Mouse (Mus musculus) hindlimb bud, embryonic 11.5 days (tissue): Measurements from ENCODE around the gene Col20a1.
A peak's percentile ranks its signal among the peaks of the same experiment; 100 is the strongest.

ENCODE experiments used
- DNase-seq: peaks from one replicate; pipeline ENCODE4 v3.0.0-alpha.2; 2012; ENCODE audit warnings: low read depth, low spot score; ENCODE audit errors: extremely low spot score

The Col20a1 gene

DNA sequence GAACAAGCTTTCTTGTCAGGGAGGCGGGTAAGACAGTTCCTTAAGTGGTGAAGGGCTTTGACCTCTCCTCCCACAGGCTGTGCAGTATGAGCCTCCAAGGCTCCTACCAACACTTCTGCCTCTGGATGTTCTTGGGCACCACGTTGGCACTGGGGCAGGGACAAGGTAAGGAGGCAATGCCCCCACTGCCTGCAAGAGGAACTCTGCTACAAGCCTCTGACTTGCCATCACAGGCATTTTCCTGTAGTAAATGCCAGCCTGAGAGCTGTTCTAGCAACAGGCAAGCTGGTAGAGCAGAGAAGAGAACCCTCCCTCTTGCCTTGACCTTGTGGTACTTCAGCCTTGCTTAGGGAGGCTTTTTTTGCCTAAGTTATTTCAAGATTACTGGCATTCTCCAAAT lies at the start of gene Col20a1:
Col20a1 (plus strand) TSS at position 87 of the 400 bp plus-strand sequence.
- DNase-seq = no peak

DNA sequence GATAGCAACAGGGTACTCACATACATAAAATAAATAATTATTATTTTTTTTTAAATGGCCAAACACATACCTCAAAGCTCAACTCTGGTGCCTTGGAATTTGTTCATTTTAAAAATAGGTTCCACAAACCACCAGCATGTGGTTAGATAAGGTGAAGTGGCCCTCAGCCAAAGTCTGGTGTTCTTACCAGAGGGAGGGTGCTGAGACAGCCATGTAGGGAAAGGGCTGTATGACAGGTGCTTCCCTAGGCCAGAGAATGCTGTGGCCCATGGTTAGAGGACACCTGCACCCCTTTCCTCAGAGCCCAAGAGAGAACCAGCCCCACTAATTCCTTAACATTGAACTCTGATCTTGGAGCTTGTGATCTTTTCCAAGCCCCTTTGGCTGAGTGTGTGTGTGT lies 46.1 kb upstream of the Col20a1 start:
- no peak for DNase-seq

DNA sequence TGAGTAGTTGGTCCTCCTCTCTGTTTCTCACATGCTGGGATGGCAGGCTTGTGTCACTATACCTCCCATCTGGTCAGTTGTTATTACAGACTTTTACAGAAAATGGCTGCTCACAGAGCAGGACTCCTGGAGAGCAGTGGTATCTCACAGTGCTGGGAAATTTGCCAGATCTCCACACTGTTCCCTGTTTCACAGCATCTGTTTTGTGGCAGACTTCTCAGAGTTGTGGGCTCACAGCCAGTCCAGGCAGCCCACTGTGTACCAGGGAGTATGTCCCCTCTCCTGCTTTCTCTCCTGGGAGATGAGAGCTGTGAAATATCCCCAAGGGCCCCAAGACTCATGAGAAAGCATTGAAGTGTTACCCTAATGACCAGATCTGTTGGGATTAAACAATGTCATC lies 44.5 kb upstream of the Col20a1 start:
- no peak for DNase-seq

DNA sequence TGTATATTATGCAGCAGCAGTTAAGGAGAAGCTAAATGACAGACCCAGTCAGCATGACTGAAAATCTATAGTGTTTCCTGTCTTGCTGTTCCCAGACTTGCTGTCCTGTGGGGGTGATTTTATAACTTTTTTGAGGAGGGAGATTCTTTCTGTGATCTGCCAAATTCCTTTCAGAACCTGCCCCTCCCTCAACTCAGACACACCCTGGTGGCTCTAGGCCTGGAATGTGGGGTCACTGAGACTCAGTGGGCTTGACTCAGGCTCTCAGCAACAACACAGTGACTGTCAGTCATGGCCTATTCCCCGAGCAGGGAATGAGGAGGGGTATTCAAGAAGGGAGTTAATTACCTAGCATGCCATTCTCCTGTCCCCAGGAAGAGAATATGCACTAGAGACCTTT lies 36.4 kb upstream of the Col20a1 start:
- DNase-seq = no peak

DNA sequence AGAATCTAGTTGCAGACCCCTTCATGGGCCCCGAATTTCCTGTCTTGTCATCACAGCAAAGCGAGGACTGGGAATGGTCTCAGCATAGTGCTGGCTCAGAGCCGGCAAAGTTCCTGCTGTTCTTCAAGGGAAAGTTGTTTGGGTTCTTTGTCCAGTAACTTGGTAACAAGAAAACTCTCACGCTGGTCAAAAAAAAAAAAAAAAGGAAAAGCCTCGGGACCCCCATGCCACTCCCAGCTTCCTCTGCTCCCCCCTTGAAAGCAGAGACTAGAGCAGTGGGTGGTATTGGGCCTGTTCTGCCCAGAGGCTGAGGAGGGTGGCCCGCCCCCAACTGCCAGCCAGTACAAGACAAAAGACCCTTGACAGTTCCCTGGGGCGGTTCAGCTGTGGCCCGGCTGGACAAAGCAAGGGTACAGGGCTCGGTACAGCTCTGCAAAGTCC lies 33.6 kb upstream of the Col20a1 start:
- DNase-seq = no peak

DNA sequence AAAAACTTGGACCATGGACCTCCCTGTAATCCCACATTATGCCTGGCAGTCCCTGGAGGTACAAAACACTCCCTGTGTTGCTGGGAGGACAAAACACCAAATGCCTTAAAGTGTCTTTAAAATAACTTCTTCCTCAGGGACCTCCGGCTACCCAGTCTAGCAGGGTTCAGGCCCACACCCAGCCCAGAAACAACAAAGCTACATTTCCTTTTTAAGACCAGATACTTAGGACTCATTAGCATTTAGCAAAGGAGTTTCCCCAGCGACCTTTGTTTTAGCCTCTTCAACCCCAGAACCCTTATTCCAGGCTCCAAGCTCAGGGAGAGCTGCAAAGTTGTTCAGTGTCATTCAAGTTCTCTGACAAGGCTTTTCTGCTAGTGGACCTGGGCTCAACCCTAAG lies 32.7 kb upstream of the Col20a1 start:
- no peak for DNase-seq

DNA sequence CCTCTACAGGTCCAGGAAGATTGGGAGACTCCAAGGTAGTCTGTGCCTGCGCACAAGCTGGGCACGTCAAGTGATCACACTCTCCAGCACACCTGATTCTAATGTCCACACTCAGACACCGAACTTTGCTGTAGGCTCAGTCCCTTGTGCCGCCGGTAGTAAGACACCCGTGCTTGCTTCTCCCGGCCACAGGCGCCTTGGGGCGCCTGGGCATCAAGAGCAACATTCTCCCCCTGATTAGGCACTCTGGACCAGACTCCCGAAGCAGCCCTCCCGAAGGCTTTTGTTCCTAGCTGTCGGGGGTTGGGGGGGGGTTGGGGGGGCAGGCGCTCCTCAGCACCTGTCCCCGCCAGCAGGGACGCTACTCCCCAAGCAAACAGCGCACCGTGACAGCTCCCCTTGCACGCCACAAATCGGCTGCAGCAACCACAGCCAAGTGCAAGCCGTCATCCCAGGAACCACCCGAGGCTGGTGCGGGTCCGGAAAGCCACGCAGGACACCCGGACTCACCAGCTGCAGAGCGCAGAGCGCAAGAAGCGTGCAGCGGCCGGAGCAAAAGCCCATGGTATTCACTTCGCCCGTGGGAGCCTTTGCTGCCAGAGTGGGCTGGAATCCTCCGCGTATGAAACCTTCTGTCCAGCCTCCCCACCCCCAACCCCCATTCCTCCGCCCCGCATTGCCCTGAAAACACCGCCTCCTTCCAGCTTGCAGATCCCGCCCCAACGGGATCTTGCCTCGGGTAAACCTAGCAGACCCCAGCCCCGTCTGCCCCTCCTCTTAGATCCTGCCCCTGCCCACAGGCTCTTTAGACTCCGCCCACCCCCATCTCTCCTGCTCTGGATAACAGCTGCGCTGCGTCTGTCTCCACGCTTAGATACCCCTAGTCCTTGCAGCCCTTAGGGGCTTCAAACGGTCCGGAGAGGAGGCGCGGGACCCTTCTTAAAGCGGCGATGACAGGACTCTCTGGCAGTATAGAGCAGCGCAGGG lies 32.0 kb upstream of the Col20a1 start, which contains the start of gene Nkain4:
Nkain4 (minus strand) TSS at position 639 of the 987 bp plus-strand sequence.
- DNase-seq = peak; percentile 31

DNA sequence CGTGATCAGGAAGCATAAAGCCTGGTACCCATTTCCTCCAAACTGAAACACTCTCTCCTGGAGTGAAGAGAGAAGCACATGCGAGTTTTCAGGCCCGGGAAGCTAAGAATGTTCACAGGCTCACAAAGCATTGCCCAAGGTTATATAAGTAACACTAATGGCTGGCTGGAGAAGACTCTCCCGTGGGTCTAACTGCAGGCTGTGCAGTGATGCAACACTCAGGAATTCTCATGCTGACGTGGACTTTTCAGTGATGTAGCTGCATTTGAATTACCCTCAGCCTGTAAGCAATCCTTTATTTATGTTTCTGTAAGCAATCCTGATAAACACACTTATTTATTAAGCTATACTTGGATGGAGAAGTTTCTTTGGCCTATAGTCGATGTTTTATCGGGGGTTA lies 26.7 kb upstream of the Col20a1 start:
- no peak for DNase-seq

DNA sequence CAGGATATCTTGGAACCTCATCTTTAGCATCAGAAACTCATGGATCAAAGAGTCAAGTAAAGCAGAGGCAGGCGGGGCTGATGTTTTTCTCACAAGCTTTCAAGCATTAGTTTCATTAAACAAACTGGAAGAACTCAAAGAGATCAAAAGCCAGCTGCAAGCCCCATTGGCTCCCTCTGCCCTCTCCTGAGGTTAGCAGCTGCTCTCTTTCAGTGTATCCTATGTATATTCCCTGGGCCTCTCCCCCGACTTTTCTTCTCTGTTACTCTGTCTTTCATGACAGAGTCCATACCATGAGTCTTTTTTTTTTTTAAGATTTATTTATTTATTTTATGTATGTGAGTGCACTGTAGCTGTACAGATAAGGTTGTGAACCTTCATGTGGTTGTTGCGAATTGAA lies 26.1 kb upstream of the Col20a1 start:
- DNase-seq = no peak

DNA sequence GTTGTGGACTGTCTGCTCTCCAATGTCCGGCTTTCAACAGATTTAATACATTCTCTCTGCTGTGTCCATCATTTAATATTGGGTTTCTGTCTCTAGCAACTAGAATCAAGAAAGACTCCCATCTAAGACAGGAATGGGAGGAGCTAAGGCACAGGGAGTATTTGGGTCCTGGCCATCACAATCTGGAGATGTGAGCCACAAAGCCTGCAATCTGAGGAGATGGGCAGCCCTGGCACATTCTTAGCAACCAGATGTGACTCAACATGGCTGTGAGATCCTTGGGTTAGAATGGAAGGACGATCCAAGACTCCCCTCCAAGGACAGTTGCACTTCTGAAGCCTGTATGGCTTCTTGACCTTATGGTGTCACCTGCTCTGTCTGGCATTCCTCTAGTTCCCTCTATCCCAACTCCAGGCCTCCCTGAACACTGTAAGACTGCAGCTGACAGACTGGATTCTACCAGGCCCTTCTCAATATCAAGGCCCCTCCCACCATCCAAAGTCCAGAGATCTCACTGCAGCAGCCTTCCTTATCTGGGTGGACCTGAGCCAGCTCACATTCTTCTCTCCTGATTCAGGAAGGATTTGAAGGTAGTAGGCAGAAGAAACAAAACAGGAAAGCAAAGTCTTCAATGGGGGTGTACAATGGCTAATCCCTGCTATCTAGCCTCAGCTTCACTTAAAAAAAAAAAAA lies 23.6 kb upstream of the Col20a1 start:
- no peak for DNase-seq

DNA sequence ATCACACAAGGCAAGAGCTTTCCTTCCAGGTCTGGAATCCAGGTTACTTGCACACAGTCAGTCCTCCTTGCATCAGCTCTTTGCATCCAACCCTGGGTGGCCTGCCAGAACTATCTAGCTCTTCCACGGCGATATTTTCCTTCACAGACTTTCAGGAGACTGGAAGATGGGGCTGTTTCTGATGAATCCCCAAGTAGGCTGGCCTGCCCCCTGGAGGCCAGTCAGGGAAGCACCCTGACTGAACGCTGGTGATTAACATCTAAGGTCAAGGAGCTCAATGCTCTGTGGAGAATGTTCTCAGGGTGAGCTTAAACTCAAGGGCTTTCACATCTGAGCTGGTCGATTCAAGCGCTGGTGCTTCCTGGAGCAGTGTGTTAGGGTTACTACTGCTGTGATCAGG lies 22.4 kb upstream of the Col20a1 start:
- DNase-seq = peak; percentile 46

DNA sequence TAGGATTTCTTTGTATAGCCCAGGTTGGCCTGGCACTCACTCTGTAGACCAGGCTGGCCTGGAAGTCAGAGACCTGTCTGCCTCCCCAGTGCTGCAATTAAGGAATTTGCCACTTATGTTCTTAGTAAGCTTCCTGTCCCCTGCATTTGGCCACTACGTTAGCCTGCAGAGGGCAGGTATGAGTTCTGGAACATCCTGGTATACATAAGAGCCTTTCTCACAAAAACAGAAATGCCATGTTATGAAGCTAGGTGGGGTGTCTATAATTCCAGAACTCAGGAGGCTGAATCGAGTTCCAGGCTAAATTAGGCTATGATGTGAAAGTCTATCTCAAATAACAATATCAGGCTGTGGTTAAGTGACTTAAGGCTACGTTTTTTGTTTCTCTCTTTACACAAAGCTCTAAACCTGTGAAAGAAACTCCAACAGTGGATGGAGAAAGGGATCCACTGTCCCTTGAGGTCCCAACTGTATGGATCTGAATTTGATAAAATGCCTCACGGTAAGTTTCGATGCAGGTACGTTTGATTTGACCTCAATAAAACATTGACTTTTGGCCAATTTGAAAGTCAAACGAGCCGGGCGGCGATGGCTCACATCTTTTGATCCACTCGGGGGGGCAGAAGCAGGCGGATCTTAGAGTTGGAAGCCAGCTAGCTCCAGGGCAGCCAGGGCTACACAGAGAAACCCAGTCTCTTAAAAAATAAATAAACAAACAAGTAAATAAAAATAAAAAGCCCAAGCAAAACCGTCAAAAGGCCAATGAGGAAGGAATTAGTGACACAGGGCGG lies 20.0 kb upstream of the Col20a1 start:
- DNase-seq = no peak

DNA sequence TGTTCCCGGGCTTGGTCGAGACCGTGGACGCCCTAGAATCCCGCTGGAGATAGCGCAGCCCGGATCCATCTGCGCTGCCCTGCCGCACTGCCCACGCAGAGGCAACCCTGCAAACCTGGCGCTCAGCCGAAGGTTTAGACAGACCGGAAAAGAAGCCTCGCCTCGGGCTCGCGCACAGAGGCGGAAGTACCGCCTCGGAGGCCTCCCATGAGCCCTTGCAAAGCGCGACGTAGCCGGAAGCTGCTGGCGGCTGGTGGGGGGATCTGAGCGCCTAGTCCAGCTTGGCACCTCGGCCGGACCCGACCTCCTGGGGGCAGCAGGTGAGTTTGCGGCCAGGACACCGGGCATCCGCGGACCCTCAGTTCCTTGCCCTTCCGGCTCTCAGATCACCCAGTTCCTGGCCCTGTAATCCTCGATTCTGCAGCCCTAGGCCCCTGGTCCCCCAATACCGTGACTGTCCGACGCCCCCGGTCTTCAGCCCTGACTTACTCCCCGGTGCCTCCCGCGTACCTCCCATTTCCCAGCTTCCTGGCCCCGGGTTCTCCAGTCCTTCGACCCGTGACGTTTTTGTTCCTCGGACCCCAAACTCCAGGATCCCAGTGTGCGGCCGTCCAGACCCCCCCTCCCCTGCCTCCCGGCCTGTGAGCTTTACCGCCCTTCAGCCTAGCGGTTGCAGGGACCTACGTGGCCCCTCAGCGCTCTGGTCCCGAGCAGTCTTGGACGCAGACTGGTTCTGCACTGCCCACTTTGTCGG lies 19.1 kb upstream of the Col20a1 start, which contains the start of gene Arfgap1:
Arfgap1 (plus strand) TSS at position 216 of the 754 bp plus-strand sequence.
- peak; percentile 54 for DNase-seq

DNA sequence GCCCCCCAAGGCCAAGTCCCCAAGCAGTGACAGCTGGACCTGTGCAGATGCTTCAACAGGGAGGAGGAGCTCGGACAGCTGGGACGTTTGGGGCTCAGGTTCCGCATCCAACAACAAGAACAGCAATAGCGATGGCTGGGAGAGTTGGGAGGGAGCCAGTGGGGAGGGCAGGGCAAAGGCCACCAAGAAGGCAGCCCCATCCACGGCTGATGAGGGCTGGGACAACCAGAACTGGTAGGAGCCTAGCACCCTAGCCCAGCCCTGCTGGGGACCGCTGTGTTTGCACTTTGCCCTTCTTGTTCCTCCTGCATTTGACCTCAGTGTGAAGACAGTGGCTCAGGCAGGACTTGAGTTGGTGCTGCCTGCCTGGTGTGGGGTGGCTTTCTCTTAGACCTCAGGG lies 5.2 kb upstream of the Col20a1 start:
- no peak for DNase-seq

DNA sequence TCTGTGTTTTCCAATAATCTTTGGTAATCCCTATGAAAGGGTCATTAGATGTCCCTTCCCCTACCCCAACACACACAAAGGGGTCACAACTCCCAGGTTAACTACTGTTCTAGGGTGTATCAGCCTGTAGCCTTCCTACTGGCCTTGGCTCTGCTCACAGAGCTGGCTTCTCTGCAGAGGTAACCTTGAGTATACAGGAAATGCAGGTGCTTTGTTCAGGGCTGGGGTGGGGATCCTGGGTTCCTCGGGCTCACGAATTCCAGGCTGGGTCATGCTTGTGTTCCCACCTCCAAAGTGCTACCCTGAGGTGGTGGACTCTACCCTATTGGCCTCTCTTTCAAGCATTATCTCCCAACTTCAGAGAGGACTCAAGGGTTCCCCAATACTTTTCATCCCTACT lies 700 bp upstream of the Col20a1 start:
- DNase-seq = no peak

DNA sequence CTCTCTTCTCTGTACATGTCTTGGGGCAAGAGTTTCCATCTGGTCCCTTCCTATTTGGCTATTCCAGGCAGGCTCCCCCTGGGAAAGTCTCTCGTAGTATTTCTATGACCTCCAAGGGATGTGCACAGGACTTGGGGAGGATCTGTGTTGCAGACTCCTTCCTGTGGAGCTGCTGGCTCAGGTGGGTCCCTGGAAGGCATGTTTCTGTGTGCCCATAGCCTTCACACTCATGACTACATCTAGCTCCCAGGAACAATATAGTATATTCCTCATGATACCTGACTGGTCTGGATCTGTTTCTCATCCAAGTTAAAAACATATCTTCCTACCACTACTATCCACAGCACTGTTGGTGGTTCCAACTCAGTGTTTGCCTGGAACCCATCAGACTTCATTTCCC lies 666 bp downstream of the Col20a1 start:
- no peak for DNase-seq

DNA sequence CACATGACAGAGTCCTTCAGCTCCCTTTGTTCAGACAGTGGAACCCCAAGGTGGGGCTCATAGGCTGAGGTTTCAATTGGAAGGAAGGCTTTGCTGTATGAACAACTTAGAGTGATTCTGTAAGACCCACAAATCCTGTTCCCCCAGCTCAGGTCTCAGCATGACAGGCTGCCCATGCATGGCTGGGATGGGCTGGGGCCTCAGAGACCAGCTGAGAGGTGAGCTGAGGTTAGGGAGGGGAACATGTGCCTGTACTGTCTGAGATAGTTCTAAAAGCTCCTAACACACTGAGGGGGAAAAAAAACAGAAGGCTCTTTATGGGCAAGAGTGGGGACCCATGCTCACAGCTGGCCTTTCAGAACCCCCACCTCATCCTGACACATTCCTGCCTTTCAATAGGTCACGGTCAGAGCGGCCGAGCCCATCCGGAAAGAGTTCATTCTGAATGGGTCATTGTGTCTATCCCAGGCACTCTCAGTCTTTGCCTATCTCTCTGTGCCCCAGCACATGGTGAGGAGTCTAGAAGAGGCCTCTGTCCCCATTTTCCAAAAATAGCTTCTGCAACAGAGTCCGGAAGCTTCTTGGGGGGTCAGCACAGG lies 1.2 kb downstream of the Col20a1 start:
- DNase-seq = no peak

DNA sequence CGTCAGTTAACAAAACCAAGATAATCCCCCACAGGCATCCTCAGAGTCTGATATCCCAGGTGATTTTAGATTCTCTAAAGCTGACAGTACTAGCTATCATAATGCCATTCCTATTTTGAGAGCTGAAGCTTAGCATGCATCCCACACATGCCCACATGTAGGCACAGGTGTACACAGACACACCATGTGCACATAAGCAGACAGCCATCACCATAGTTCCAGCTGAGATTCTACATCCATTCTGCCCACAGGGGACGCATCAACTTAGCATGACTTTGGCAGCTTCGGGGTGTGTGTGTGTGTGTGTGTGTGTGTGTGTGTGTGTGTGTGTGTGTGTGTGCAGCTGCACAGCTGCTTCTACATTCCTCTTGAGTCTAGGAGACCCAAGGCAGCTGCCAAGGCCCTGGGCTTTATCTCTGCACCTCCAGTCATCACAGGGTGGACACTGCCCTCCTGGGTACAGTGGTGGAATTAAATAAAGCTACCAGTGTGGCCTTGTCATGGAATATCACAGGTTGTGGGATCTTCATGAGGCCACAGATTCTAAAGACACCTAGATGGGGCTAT lies 2.1 kb downstream of the Col20a1 start:
- no peak for DNase-seq

DNA sequence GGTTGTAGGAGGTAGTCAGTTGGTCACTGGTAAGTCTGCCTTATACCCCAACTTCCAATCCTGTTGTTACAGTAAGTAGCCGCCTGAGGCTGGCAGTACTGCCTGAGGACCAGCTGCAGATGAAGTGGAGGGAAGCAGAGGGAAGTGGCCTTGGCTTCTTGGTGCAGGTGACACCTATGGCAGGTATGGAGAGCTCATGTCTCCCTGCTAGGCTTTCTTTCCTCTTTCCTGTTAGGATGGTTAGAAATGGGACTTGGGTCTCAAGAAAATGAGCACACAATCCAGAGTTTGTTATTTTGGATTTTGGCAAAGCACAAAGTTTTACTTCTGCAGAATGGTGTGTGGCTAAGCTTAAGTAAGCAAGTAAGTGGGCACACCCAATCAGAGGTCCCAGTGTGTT lies 2.6 kb downstream of the Col20a1 start:
- DNase-seq = no peak

DNA sequence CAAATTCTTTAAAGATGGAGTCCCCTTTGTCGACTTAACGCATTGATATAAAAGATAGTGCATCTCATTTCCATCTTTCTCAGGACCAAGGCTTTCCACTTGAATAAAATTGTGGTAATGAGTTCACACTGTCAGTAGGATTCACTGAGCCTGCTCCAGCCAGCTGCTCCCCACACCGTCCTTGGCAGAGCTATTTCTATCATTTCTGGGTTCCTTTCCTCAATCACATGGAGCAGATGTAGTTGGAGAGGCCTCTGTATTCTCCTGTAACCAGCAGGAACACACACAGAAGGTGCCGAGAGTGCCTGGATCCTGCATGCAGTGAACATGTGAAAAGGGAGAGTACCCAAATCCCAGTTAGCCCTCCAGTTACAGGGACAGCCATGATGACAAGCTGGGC lies 4.0 kb downstream of the Col20a1 start:
- DNase-seq = no peak
